Mouse (Mus musculus) adrenal gland, postnatal 14 days (tissue): ENCODE results near the gene Upk3bl. TPM values are rescaled to one million over a fixed set of nuclear protein-coding genes. Genes with fewer than 3 reads are reported as not detected.
"Not testable (repeated sequence)": the region's sequence is repeated elsewhere in the genome, so short reads cannot be mapped to it uniquely, and the experiment has no call there.

Experiments used
- DNase-seq: peaks from one replicate; pipeline ENCODE4 v3.0.0; 2021; ENCODE audit warnings: mixed read lengths
- microRNA-seq, 2 experiments: library from miRNA; unstranded; fragments of <30 nt; microRNA quantifications; one replicate each; pipeline ENCODE4 v1.2.0; 2021
- total RNA-seq: library from RNA; stranded (reverse); gene quantifications from 2 replicates; pipeline ENCODE4 v1.2.3, GENCODE M21; 2021

Gene Upk3bl
- total RNA-seq, 1 experiment from 2014 or later: not detected

DNA sequence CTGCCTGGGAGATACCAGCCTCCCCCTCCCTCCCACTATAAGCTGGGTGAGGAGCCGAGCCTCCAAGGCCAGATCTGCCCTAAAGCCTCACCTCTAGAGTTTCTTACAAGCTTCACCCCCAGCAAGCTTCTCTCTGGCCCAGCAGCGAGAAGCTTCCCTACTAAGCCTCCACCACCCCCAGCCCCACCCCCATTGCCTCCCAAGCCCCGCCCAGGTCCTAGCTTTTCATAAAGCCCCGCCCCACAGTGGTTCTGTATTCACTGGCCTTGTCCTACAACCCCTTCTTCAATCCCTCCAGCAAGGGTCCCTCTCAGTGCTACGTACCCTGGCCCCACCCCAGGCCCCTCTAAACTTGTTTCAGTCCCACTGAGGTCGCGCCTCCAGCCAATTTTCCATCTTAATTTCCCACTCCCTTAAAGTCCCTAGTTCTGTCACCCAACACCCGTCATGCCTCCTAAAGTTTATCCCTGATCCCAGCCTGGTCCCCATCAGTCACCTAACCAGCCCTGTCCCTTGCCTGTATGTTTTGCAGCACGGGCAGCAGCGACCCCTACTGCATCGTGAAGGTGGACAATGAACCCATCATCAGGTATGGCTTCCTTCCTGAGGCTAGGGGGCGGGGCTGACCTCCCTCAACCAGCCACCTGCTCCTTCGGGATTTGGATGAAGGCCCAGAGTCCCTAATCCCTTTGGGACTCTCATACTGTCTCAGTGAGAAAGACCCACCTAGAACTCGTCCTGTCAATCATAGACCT, 34.7 kb downstream of the Upk3bl start:
- DNase-seq: no peak

DNA sequence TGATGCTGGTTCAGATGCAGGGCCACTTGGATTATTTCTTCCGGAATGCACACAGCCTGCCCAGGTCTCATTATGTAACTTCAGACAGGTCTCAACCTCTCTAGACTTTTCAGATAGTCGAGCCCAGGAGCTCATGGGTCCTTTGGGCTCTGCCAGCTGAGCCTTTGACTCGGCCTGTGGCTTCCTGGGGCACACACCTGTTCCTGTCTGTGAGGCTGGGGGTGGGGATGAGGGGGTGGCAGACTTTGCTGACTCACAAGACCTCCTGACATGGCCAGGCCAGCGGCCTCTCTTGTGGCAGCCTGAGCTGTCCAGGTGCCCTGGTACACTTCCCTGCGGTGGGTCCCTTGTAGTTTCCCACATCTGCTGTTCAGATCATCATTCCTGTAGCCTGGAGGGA, 37.6 kb downstream of the Upk3bl start:
- no peak for DNase-seq

- DNase-seq: peak; percentile 33
Measured at GRCm38 (mm10) chr5:136094249-136095010, 40.1 kb downstream of the Upk3bl start.

- DNase-seq: no peak
Measured at GRCm38 (mm10) chr5:136095089-136095488, 40.8 kb downstream of the Upk3bl start.

DNA sequence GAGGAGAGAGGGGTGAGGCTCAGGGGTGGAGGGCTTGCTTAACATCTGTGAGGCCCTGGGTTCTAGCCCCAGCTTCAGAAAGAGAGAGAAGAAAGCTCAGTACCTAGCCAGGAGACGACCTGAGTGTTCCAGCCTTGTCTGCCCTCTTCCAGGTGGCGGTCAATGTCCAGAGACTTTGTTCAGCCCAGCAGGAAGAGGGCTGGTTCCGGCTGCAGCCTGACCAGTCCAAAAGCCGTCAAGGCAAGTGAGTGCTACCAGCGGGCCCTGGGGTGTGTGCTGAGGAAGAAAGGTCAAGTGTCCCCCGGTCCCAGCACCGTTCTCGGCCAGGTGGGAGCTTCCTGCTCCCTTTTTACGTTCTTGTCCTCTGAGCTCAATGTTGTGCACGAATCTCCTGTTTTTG, 44.2 kb downstream of the Upk3bl start:
- DNase-seq: no peak

GRCm38 (mm10) chr5:136102099-136102820, 48.0 kb downstream of the Upk3bl start:
- DNase-seq: peak; percentile 83

DNA sequence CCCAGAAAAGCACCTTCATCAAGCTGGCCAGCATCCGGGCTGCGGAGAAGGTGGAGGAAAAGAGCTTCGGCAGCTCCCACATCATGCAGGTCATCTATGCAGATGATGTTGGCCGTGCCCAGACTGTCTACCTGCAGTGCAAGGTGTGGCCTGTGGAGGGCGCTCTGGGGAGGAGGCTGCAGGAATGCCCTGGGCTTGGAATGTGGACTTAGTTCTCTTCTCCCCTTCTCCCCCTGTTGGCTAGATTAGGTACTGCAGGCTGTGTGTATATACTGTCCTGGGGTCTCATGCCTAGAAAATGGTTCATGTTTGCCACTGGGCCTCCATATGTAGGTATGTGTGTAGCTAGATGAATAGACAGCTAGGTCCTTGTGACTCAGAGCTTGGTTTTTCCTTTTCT, 50.2 kb downstream of the Upk3bl start:
- DNase-seq: peak; percentile 63

DNA sequence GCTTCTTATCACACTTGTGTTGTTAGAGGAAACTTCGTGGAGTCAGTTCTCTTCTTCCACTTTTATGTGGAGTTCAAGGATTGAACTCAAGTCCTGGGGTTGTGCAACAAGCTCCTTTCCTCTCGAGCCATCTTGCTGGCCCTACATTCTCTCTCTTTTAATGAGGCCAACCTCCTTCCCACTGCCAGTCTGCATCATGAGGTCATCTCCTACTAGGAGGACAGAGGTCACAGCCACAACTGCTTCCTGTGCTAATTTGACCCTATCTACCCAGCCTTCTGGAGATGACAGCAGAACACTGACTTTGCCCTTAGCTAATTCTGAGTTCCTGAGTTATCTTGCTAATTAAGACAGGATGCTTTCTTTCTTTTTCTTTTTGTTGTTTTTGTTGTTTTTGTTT, 54.2 kb downstream of the Upk3bl start:
- no peak for DNase-seq

DNA sequence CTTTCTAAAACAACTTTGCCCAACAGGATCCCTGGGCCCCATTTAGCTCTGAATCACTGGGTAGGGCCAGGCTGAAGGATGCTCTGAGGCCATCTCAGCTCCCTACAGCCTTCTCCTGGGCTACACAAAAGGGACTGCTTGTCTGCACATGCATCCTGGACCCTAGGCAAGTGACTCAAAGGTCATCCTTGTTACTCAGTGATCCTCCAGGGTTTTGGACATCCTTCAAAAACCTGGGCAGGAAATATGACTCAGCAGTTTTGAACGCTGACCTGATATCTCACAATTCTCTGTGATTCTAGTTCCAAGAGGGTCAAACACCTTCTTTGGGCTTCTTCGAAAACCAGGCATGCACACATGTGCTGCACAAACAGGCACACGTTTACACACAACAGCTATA, 54.8 kb downstream of the Upk3bl start:
- DNase-seq: peak; percentile 20

DNA sequence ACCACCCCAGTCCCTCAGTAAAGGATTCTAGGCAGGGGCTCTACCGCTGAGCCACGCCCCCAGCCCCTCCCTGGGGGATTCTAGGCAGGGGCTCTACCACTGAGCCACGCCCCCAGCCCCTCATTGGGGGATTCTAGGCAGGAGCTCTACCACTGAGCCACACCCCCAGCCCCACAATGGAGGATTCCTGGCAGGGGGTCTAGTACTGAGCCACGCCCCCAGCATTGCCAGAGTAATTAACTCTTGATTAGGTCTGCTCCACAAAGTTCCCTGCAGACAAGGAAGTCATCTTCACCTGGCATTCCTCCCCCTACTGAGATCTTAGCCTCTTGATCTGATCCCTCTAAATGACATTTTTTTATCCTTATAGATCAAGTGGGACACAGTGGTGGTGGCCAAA, 59.3 kb downstream of the Upk3bl start:
- not testable (repeated sequence) for DNase-seq

Small RNA genes lying within 50 kb of the gene (microRNA-seq; reads per million reads assigned to microRNA genes)
- 0.76 to 0.85 reads per million in 2 experiments for gene Mir7035

Other genes starting within 250 kb of the Upk3bl start
- gene Srrm3, start 247.6 kb upstream of the Upk3bl start, total RNA-seq: 2.7 and 4.3 TPM in 2 replicates
- 64.7 and 97.7 TPM in 2 replicates for gene Hspb1, start 166.6 kb upstream of the Upk3bl start, total RNA-seq
- gene Ywhag, start 119.9 kb upstream of the Upk3bl start, total RNA-seq: 462 and 482 TPM in 2 replicates
- 2.1 and 3.1 TPM in 2 replicates for gene Ssc4d, start 80.0 kb upstream of the Upk3bl start, total RNA-seq
- not detected in 2 replicates for gene Zp3, start 74.4 kb upstream of the Upk3bl start, total RNA-seq
- 15.4 and 15.5 TPM in 2 replicates for gene Dtx2, start 59.7 kb upstream of the Upk3bl start, total RNA-seq
- gene Upk3b, start 16.0 kb upstream of the Upk3bl start, total RNA-seq: 8.2 and 11.7 TPM in 2 replicates
- 9.1 and 13.8 TPM in 2 replicates for gene Rasa4, start 29.4 kb downstream of the Upk3bl start, total RNA-seq
- gene Polr2j, start 62.1 kb downstream of the Upk3bl start, total RNA-seq: 82.7 and 86.4 TPM in 2 replicates
- 11.2 and 15.5 TPM in 2 replicates for gene Lrwd1, start 81.6 kb downstream of the Upk3bl start, total RNA-seq
- 7.2 and 9.8 TPM in 2 replicates for gene Alkbh4, start 81.7 kb downstream of the Upk3bl start, total RNA-seq
- 2.6 and 12.4 TPM in 2 replicates for gene Orai2, start 116.2 kb downstream of the Upk3bl start, total RNA-seq
- 31.8 and 36.4 TPM in 2 replicates for gene Prkrip1, start 144.5 kb downstream of the Upk3bl start, total RNA-seq
- gene Sh2b2, start 192.1 kb downstream of the Upk3bl start, total RNA-seq: 21.9 and 24.5 TPM in 2 replicates